Mouse (Mus musculus): Measurements from ENCODE around the gene Hist1h4d.

Gene Hist1h4d

GRCm38 (mm10) chr13:23546694-23547093 is 34.7 kb upstream of the Hist1h4d start:
- in situ Hi-C loops (cut with MboI, MseI) = no loop called here

GRCm38 (mm10) chr13:23550761-23551145 is 30.6 kb upstream of the Hist1h4d start:
- in situ Hi-C loops (cut with MboI, MseI) = loop anchor here (10.0 to 25.0 kb wide), 2 partner anchors 1506 to 1738 kb away; partner anchors contain the start of genes Hist1h2ag (in 1 of the 2), Hist1h2ao (in 1 of the 2), Hist1h2bj (in 1 of the 2) and Hist1h2bq (in 1 of the 2)

- in situ Hi-C loops (cut with MboI, MseI) = loop anchor here (10.0 to 25.0 kb wide), 2 partner anchors 1506 to 1739 kb away; partner anchors contain the start of genes Hist1h2ag (in 1 of the 2), Hist1h2ao (in 1 of the 2), Hist1h2bj (in 1 of the 2) and Hist1h2bq (in 1 of the 2)
These were observed 30.1 kb upstream of the Hist1h4d start, which contains the start of gene Hist1h4f for GRCm38 (mm10) chr13:23551146-23551834. Gene Hist1h4f, minus strand, starts transcription at chr13:23551648.

GRCm38 (mm10) chr13:23551931-23552914 is 29.2 kb upstream of the Hist1h4d start:
- in situ Hi-C loops (cut with MboI, MseI) = loop anchor here (10.0 to 25.0 kb wide), 2 partner anchors 1507 to 1740 kb away; partner anchors contain the start of genes Hist1h2ag (in 1 of the 2), Hist1h2ao (in 1 of the 2), Hist1h2bj (in 1 of the 2) and Hist1h2bq (in 1 of the 2)

- in situ Hi-C loops (cut with MboI, MseI) = loop anchor here (10.0 to 25.0 kb wide), 2 partner anchors 1508 to 1741 kb away; partner anchors contain the start of genes Hist1h2ag (in 1 of the 2), Hist1h2ao (in 1 of the 2), Hist1h2bj (in 1 of the 2) and Hist1h2bq (in 1 of the 2)
These were observed 28.4 kb upstream of the Hist1h4d start, which contains the start of gene Hist1h1d for GRCm38 (mm10) chr13:23552962-23553361. Gene Hist1h1d, plus strand, starts transcription at chr13:23553262.

GRCm38 (mm10) chr13:23554393-23554792 is 27.0 kb upstream of the Hist1h4d start:
- in situ Hi-C loops (cut with MboI, MseI) = loop anchor here (10.0 to 25.0 kb wide), 2 partner anchors 1510 to 1742 kb away; partner anchors contain the start of genes Hist1h2ag (in 1 of the 2), Hist1h2ao (in 1 of the 2), Hist1h2bj (in 1 of the 2) and Hist1h2bq (in 1 of the 2)

- in situ Hi-C loops (cut with MboI, MseI) = loop anchor here (10.0 to 25.0 kb wide), 2 partner anchors 1510 to 1743 kb away; partner anchors contain the start of genes Hist1h2ag (in 1 of the 2), Hist1h2ao (in 1 of the 2), Hist1h2bj (in 1 of the 2) and Hist1h2bq (in 1 of the 2)
These were observed 26.2 kb upstream of the Hist1h4d start for GRCm38 (mm10) chr13:23554925-23555838.

GRCm38 (mm10) chr13:23555839-23556416 is 25.5 kb upstream of the Hist1h4d start:
- in situ Hi-C loops (cut with MboI, MseI) = loop anchor here (10.0 to 25.0 kb wide), 2 partner anchors 1511 to 1744 kb away; partner anchors contain the start of genes Hist1h2ag (in 1 of the 2), Hist1h2ao (in 1 of the 2), Hist1h2bj (in 1 of the 2) and Hist1h2bq (in 1 of the 2)

- in situ Hi-C loops (cut with MboI, MseI) = loop anchor here (10.0 to 25.0 kb wide), 2 partner anchors 1512 to 1745 kb away; partner anchors contain the start of genes Hist1h2ag (in 1 of the 2), Hist1h2ao (in 1 of the 2), Hist1h2bj (in 1 of the 2) and Hist1h2bq (in 1 of the 2)
These were observed 24.5 kb upstream of the Hist1h4d start for GRCm38 (mm10) chr13:23556906-23557305.

GRCm38 (mm10) chr13:23560699-23561098 is 20.7 kb upstream of the Hist1h4d start:
- in situ Hi-C loops (cut with MboI, MseI) = loop anchor here in 1 of 2 experiments (25.0 kb wide), 1 partner anchor 1748 kb away; the partner anchor contains the start of genes Hist1h2ao, Hist1h2bq and Hist1h4m

- in situ Hi-C loops (cut with MboI, MseI) = loop anchor here in 1 of 2 experiments (25.0 kb wide), 1 partner anchor 1749 kb away; the partner anchor contains the start of genes Hist1h2ao, Hist1h2bq and Hist1h4m
These were observed 19.9 kb upstream of the Hist1h4d start for GRCm38 (mm10) chr13:23561531-23561882.

- in situ Hi-C loops (cut with MboI, MseI) = loop anchor here in 1 of 2 experiments (25.0 kb wide), 1 partner anchor 1750 kb away; the partner anchor contains the start of genes Hist1h2ao, Hist1h2bq and Hist1h4m
These were observed 19.3 kb upstream of the Hist1h4d start, which contains the start of gene Hist1h3e for GRCm38 (mm10) chr13:23561883-23562659. Gene Hist1h3e, minus strand, starts transcription at chr13:23562369.

GRCm38 (mm10) chr13:23562699-23563462 is 18.5 kb upstream of the Hist1h4d start:
- in situ Hi-C loops (cut with MboI, MseI) = loop anchor here in 1 of 2 experiments (25.0 kb wide), 1 partner anchor 1751 kb away; the partner anchor contains the start of genes Hist1h2ao, Hist1h2bq and Hist1h4m

- in situ Hi-C loops (cut with MboI, MseI) = loop anchor here in 1 of 2 experiments (25.0 kb wide), 1 partner anchor 1752 kb away; the partner anchor contains the start of genes Hist1h2ao, Hist1h2bq and Hist1h4m
These were observed 16.9 kb upstream of the Hist1h4d start for GRCm38 (mm10) chr13:23564482-23564881.

GRCm38 (mm10) chr13:23570261-23571021 is 11.0 kb upstream of the Hist1h4d start:
- in situ Hi-C loops (cut with MboI, MseI) = loop anchor here (5.0 to 25.0 kb wide), 5 partner anchors 112 to 1853 kb away; partner anchors contain the start of genes Hist1h2ac (in 1 of the 2), Hist1h2ah (in 1 of the 2), Hist1h2ai (in 1 of the 2) and Hist1h2ao (in 1 of the 2)

Measured in T-helper 17 cell (primary cell).